Mouse (Mus musculus) embryonic facial prominence, embryonic 11.5 days (tissue): Measurements from ENCODE around the gene Olfr372. TPM values are rescaled to one million over a fixed set of nuclear protein-coding genes. Genes with fewer than 3 reads are reported as not detected.
"Not testable (repeated sequence)": the region's sequence is repeated elsewhere in the genome, so short reads cannot be mapped to it uniquely, and the experiment has no call there.

Experiments used
- ATAC-seq: fragments of 200-750 bp; cut with Nextera tagmentation; replicated peaks from 2 replicates; pipeline ENCODE4 v1.8.0; 2017; ENCODE audit warnings: low read depth; ENCODE audit not compliant: insufficient number of reproducible peaks, low FRiP score, low TSS enrichment
- DNase-seq: peaks from one replicate; pipeline ENCODE4 v3.0.0-alpha.2; 2015; ENCODE audit warnings: low spot score
- H3K27ac ChIP-seq: fragments of 300-500 bp; sonication (generic); replicated peaks from 2 replicates; pipeline ENCODE4 v1.5.1; 2014; ENCODE audit warnings: mild to moderate bottlenecking, low read depth, low read length, control low read depth
- H3K27me3 ChIP-seq: fragments of 300-500 bp; sonication (generic); 2 replicates; pipeline ENCODE4 v1.6.1; 2014; ENCODE audit warnings: mild to moderate bottlenecking, low read length, moderate library complexity, mixed read lengths; ENCODE audit not compliant: control insufficient read depth, insufficient read depth
- H3K36me3 ChIP-seq: fragments of 300-500 bp; sonication (generic); replicated peaks from 2 replicates; pipeline ENCODE4 v1.6.1; 2014; ENCODE audit warnings: low read depth, mild to moderate bottlenecking, low read length, moderate library complexity, mixed read lengths; ENCODE audit not compliant: control insufficient read depth, insufficient read depth
- H3K4me1 ChIP-seq: fragments of 300-500 bp; sonication (generic); 2 replicates; pipeline ENCODE4 v1.6.1; 2014; ENCODE audit warnings: low read length, mixed read lengths; ENCODE audit not compliant: control insufficient read depth, insufficient read depth
- H3K4me2 ChIP-seq: fragments of 300-500 bp; sonication (generic); 2 replicates; pipeline ENCODE4 v1.6.1; 2014; ENCODE audit warnings: low read depth, mild to moderate bottlenecking, control low read depth, low read length, moderate library complexity
- H3K4me3 ChIP-seq: fragments of 300-500 bp; sonication (generic); 2 replicates; pipeline ENCODE4 v1.5.1; 2014; ENCODE audit warnings: low read depth, low read length, control low read depth
- H3K9ac ChIP-seq: fragments of 300-500 bp; sonication (generic); replicated peaks from 2 replicates; pipeline ENCODE4 v1.6.1; 2014; ENCODE audit warnings: mild to moderate bottlenecking, control low read depth, low read length
- H3K9me3 ChIP-seq: fragments of 300-500 bp; sonication (generic); replicated peaks from 2 replicates; pipeline ENCODE4 v1.6.1; 2016; ENCODE audit warnings: mild to moderate bottlenecking, low read length, inconsistent platforms, mixed read lengths; ENCODE audit not compliant: control insufficient read depth
- WGBS: fragments of 180-500 bp; shearing (Covaris S2); extraction: QIAGEN DNeasy Blood & Tissue Kit; methylation state at CpG from one replicate; pipeline ENCODE4 v1.1.7; 2014; 5-methylcytosine and 5-hydroxymethylcytosine counted together
- polyA plus RNA-seq: library from polyadenylated mRNA; unstranded; fragments of >200 nt; fragmentation: Nextera tagmentation; extraction: Ambion mirVana; gene quantifications from 2 replicates; pipeline ENCODE4 v1.2.1, GENCODE M21; 2014

Gene Olfr372
- polyA plus RNA-seq = not detected in 2 replicates

- DNase-seq, H3K9ac ChIP-seq, H3K27me3 ChIP-seq, H3K4me3 ChIP-seq, H3K9me3 ChIP-seq, H3K4me2 ChIP-seq, ATAC-seq, H3K36me3 ChIP-seq, H3K27ac ChIP-seq, H3K4me1 ChIP-seq: not testable (repeated sequence)
- 82% methylated on average over 4 of the region's 4 CpGs for WGBS
Observed at GRCm38 (mm10) chr8:72040918-72041317, at the start of gene Olfr372. TSS of gene Olfr372 (plus strand) at chr8:72041218.

- no peak overlapping the region for H3K4me2 ChIP-seq
- H3K27ac ChIP-seq = no peak overlapping the region
- no peaks in the 10 kb centered on the region for H3K9me3 ChIP-seq
- no peak overlapping the region for H3K9ac ChIP-seq
- ATAC-seq (no peak), DNase-seq (no peak)
- H3K4me1 ChIP-seq = no peaks in the 10 kb centered on the region
- H3K27me3 ChIP-seq = no peaks in the 10 kb centered on the region
- H3K36me3 ChIP-seq = no peaks in the 10 kb centered on the region
- 93% methylated on average over 1 of the region's 1 CpGs for WGBS
- H3K4me3 ChIP-seq = no peak overlapping the region
Observed at GRCm38 (mm10) chr8:71999434-71999833, 41.6 kb upstream of the Olfr372 start.

GRCm38 (mm10) chr8:72000223-72000622 is 40.8 kb upstream of the Olfr372 start:
- H3K9me3 ChIP-seq = no peaks in the 10 kb centered on the region
- WGBS = 61% methylated on average over 3 of the region's 3 CpGs
- no peak overlapping the region for H3K9ac ChIP-seq
- H3K27me3 ChIP-seq = no peaks in the 10 kb centered on the region
- no peak overlapping the region for H3K4me2 ChIP-seq
- H3K27ac ChIP-seq = no peak overlapping the region
- H3K36me3 ChIP-seq = no peaks in the 10 kb centered on the region
- ATAC-seq (no peak), DNase-seq (no peak)
- no peak overlapping the region for H3K4me3 ChIP-seq
- H3K4me1 ChIP-seq = no peaks in the 10 kb centered on the region

- no peak for DNase-seq
- Histone ChIP-seq H3K4me3 (no peak overlapping the region), H3K27ac (no peak overlapping the region), H3K9me3 (no peaks in the 10 kb centered on the region), H3K9ac (no peak overlapping the region), H3K4me2 (no peak overlapping the region), H3K4me1 (no peaks in the 10 kb centered on the region), H3K36me3 (no peaks in the 10 kb centered on the region), H3K27me3 (no peaks in the 10 kb centered on the region)
- ATAC-seq = no peak
Observed at GRCm38 (mm10) chr8:72002942-72003341, 38.1 kb upstream of the Olfr372 start.

GRCm38 (mm10) chr8:72005912-72006311 is 35.1 kb upstream of the Olfr372 start:
- Histone ChIP-seq H3K4me3 (no peak overlapping the region), H3K4me2 (no peak overlapping the region), H3K27ac (no peak overlapping the region), H3K36me3 (no peaks in the 10 kb centered on the region), H3K27me3 (no peaks in the 10 kb centered on the region), H3K9me3 (no peaks in the 10 kb centered on the region), H3K4me1 (no peaks in the 10 kb centered on the region), H3K9ac (no peak overlapping the region)
- DNase-seq (no peak), ATAC-seq (no peak)
- WGBS = 75% methylated on average over 3 of the region's 3 CpGs

- 83% methylated on average over 1 of the region's 1 CpGs for WGBS
- Histone ChIP-seq H3K9ac (no peak overlapping the region), H3K36me3 (no peaks in the 10 kb centered on the region), H3K27me3 (no peaks in the 10 kb centered on the region), H3K27ac (no peak overlapping the region), H3K4me2 (no peak overlapping the region), H3K4me3 (no peak overlapping the region), H3K4me1 (no peaks in the 10 kb centered on the region), H3K9me3 (no peaks in the 10 kb centered on the region)
- DNase-seq (no peak), ATAC-seq (no peak)
Observed at GRCm38 (mm10) chr8:72006763-72007162, 34.3 kb upstream of the Olfr372 start.

GRCm38 (mm10) chr8:72008134-72008641 is 32.8 kb upstream of the Olfr372 start:
- H3K27ac ChIP-seq = no peak overlapping the region
- DNase-seq = no peak
- no peaks in the 10 kb centered on the region for H3K4me1 ChIP-seq
- H3K27me3 ChIP-seq = no peaks in the 10 kb centered on the region
- no peaks in the 10 kb centered on the region for H3K36me3 ChIP-seq
- no peaks in the 10 kb centered on the region for H3K9me3 ChIP-seq
- no peak overlapping the region for H3K4me2 ChIP-seq
- no peak for ATAC-seq
- H3K9ac ChIP-seq = no peak overlapping the region
- WGBS = 71% methylated on average over 3 of the region's 3 CpGs
- H3K4me3 ChIP-seq = no peak overlapping the region

GRCm38 (mm10) chr8:72009473-72009872 is 31.5 kb upstream of the Olfr372 start, which contains the start of gene Cyp4f18:
TSS of gene Cyp4f18 (minus strand) at chr8:72009626.
- ATAC-seq (no peak), DNase-seq (no peak)
- H3K9me3 ChIP-seq = no peaks in the 10 kb centered on the region
- 69% methylated on average over 3 of the region's 3 CpGs for WGBS
- H3K27me3 ChIP-seq = no peaks in the 10 kb centered on the region
- no peaks in the 10 kb centered on the region for H3K4me1 ChIP-seq
- no peaks in the 10 kb centered on the region for H3K36me3 ChIP-seq
- H3K9ac ChIP-seq = no peak within 1 kb of the TSS
- H3K4me3 ChIP-seq = no peak within 1 kb of the TSS
- no peak within 1 kb of the TSS for H3K4me2 ChIP-seq
- no peak within 1 kb of the TSS for H3K27ac ChIP-seq
